Mouse (Mus musculus) megakaryocyte, adult 5-6 weeks (primary cell): ENCODE measurements at regions not wholly inside any gene's neighbourhood (a gene's known extent, or its start where the extent isn't known, plus 50 kb on each side); places are given as distances from the start of the nearest gene placed in this dataset.
A peak's percentile ranks its signal among the peaks of the same experiment; 100 is the strongest.

ENCODE experiments used
- ATAC-seq: 2 replicates; pipeline ENCODE4 v1.8.0; 2016; ENCODE audit warnings: mild to moderate bottlenecking, inconsistent platforms; ENCODE audit not compliant: poor library complexity, severe bottlenecking

- ATAC-seq, result no peak
Observed at GRCm38 (mm10) chr1:137473800-137474685, 513.8 kb upstream of the Nr5a2 start.

- no peak for ATAC-seq
Observed at GRCm38 (mm10) chr1:137464971-137465370, 504.7 kb upstream of the Nr5a2 start.

- no peak for ATAC-seq
Observed at GRCm38 (mm10) chr1:137461189-137461588, 500.9 kb upstream of the Nr5a2 start.

GRCm38 (mm10) chr1:137453446-137454208 lies 493.4 kb upstream of the Nr5a2 start:
- ATAC-seq, result no peak

GRCm38 (mm10) chr1:137452749-137453148 lies 492.5 kb upstream of the Nr5a2 start:
- no peak for ATAC-seq

- ATAC-seq, result no peak
Observed at GRCm38 (mm10) chr1:137446497-137446896, 486.2 kb upstream of the Nr5a2 start.

- ATAC-seq, result no peak
Observed at GRCm38 (mm10) chr1:137428110-137428509, 467.9 kb upstream of the Nr5a2 start.

GRCm38 (mm10) chr1:137418388-137418787 lies 458.1 kb upstream of the Nr5a2 start:
- ATAC-seq, result no peak

GRCm38 (mm10) chr1:137396736-137397135 lies 436.5 kb upstream of the Nr5a2 start:
- peak; percentile 74 for ATAC-seq

GRCm38 (mm10) chr1:137387509-137387908 lies 427.3 kb upstream of the Nr5a2 start:
- ATAC-seq, result no peak

- no peak for ATAC-seq
Observed at GRCm38 (mm10) chr1:137378072-137378985, 418.1 kb upstream of the Nr5a2 start.

GRCm38 (mm10) chr1:137376685-137377084 lies 416.4 kb upstream of the Nr5a2 start:
- no peak for ATAC-seq

- ATAC-seq, result no peak
Observed at GRCm38 (mm10) chr1:137374641-137375040, 414.4 kb upstream of the Nr5a2 start.

- ATAC-seq, result no peak
Observed at GRCm38 (mm10) chr1:137373509-137374420, 413.5 kb upstream of the Nr5a2 start.

GRCm38 (mm10) chr1:137372236-137372635 lies 412.0 kb upstream of the Nr5a2 start:
- ATAC-seq, result no peak

- ATAC-seq, result no peak
Observed at GRCm38 (mm10) chr1:137364396-137364795, 404.1 kb upstream of the Nr5a2 start.

GRCm38 (mm10) chr1:137363969-137364368 lies 403.7 kb upstream of the Nr5a2 start:
- no peak for ATAC-seq

- no peak for ATAC-seq
Observed at GRCm38 (mm10) chr1:137363561-137363960, 403.3 kb upstream of the Nr5a2 start.

- ATAC-seq, result no peak
Observed at GRCm38 (mm10) chr1:137360688-137361570, 400.7 kb upstream of the Nr5a2 start.
